Mouse (Mus musculus): ENCODE measurements around the gene Arhgap17.

Arhgap17 gene

GRCm38 (mm10) chr7:123369759-123370481 lies at the start of gene Arhgap17, which contains the start of gene Lcmt1:
Gene Arhgap17 (minus strand): TSS chr7:123369915.
Gene Lcmt1 (plus strand): TSS chr7:123369784.
- DNase-seq (ENCODE audit: low read depth), result peak; percentile 96

- DNase-seq (ENCODE audit: low read depth), result no peak
Measured at GRCm38 (mm10) chr7:123417661-123418060, 47.9 kb upstream of the Arhgap17 start.

- DNase-seq (ENCODE audit: low read depth), result no peak
Measured at GRCm38 (mm10) chr7:123416803-123417202, 47.1 kb upstream of the Arhgap17 start.

GRCm38 (mm10) chr7:123412143-123412542 lies 42.4 kb upstream of the Arhgap17 start:
- DNase-seq (ENCODE audit: low read depth), result no peak

GRCm38 (mm10) chr7:123411109-123411508 lies 41.4 kb upstream of the Arhgap17 start:
- peak; percentile 85 for DNase-seq (ENCODE audit: low read depth)

- DNase-seq (ENCODE audit: low read depth), result peak; percentile 52
Measured at GRCm38 (mm10) chr7:123410502-123410901, 40.8 kb upstream of the Arhgap17 start.

GRCm38 (mm10) chr7:123406988-123407387 lies 37.3 kb upstream of the Arhgap17 start:
- DNase-seq (ENCODE audit: low read depth), result no peak

GRCm38 (mm10) chr7:123405619-123406018 lies 35.9 kb upstream of the Arhgap17 start:
- DNase-seq (ENCODE audit: low read depth), result peak; percentile 61

- DNase-seq (ENCODE audit: low read depth), result no peak
Measured at GRCm38 (mm10) chr7:123404198-123404597, 34.5 kb upstream of the Arhgap17 start.

GRCm38 (mm10) chr7:123401121-123401520 lies 31.4 kb upstream of the Arhgap17 start:
- no peak for DNase-seq (ENCODE audit: low read depth)

GRCm38 (mm10) chr7:123399286-123399685 lies 29.6 kb upstream of the Arhgap17 start:
- DNase-seq (ENCODE audit: low read depth), result no peak

GRCm38 (mm10) chr7:123398828-123399227 lies 29.1 kb upstream of the Arhgap17 start:
- DNase-seq (ENCODE audit: low read depth), result peak; percentile 72

GRCm38 (mm10) chr7:123397931-123398330 lies 28.2 kb upstream of the Arhgap17 start:
- DNase-seq (ENCODE audit: low read depth), result no peak

- DNase-seq (ENCODE audit: low read depth), result no peak
Measured at GRCm38 (mm10) chr7:123397369-123397768, 27.7 kb upstream of the Arhgap17 start.

GRCm38 (mm10) chr7:123396900-123397299 lies 27.2 kb upstream of the Arhgap17 start:
- no peak for DNase-seq (ENCODE audit: low read depth)

- DNase-seq (ENCODE audit: low read depth), result no peak
Measured at GRCm38 (mm10) chr7:123394271-123394670, 24.6 kb upstream of the Arhgap17 start.

GRCm38 (mm10) chr7:123389686-123390280 lies 20.1 kb upstream of the Arhgap17 start:
- DNase-seq (ENCODE audit: low read depth), result no peak

GRCm38 (mm10) chr7:123385693-123386407 lies 16.1 kb upstream of the Arhgap17 start:
- no peak for DNase-seq (ENCODE audit: low read depth)

GRCm38 (mm10) chr7:123377443-123378400 lies 8.0 kb upstream of the Arhgap17 start:
- peak; percentile 99 for DNase-seq (ENCODE audit: low read depth)

GRCm38 (mm10) chr7:123371501-123371900 lies 1.8 kb upstream of the Arhgap17 start:
- peak; percentile 45 for DNase-seq (ENCODE audit: low read depth)

- no peak for DNase-seq (ENCODE audit: low read depth)
Measured at GRCm38 (mm10) chr7:123370700-123371099, 985 bp upstream of the Arhgap17 start.

Data from 416B (cell line).